Mouse (Mus musculus): Measurements from ENCODE around the gene Tbc1d9b.
"Not testable (repeated sequence)": the region's sequence is repeated elsewhere in the genome, so short reads cannot be mapped to it uniquely, and the experiment has no call there.

Gene Tbc1d9b

GRCm38 (mm10) chr11:50138206-50138822 lies 7.1 kb downstream of the Tbc1d9b start:
- DNase-seq (ENCODE audit: low read depth, low spot score) = peak; percentile 31

DNA sequence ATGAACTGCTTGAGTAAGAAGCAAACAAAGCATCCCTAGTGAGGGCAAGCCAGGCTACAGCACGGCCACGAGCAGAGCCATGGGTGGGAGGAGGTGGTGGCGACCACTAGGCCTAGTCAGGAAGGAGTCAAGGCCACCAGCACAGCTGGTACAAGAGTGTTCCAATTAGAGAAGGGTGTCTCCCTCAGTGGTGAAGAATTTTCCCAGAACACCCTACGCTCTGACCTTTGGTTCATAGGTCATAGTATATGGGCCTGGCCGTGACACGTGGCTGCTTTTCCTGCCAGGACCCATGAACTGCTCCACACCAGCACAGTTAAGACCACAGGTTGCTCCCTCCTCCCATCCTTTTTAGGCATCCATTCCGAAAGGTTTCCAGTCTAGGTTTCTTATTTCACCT lies 8.4 kb downstream of the Tbc1d9b start:
- peak; percentile 85 for DNase-seq (ENCODE audit: low read depth, low spot score)

GRCm38 (mm10) chr11:50145529-50145928 lies 14.3 kb downstream of the Tbc1d9b start:
- no peak for DNase-seq (ENCODE audit: low read depth, low spot score)

DNA sequence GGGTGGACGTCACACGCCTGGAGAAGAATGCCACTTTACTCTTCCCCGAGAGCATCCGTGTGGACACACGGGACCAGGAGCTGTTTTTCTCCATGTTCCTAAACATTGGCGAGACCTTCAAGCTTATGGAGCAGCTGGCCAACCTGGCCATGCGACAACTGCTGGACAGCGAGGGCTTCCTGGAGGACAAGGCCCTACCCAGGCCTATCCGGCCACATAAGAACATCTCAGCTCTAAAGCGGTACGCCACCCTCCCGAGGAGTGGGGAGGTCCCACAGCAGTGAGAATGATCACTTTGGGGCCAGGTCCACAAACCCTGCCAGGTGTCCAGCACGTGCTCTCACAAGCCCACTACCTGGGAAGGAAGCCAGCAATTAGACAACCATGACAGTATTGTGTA lies 14.9 kb downstream of the Tbc1d9b start:
- no peak for DNase-seq (ENCODE audit: low read depth, low spot score)

GRCm38 (mm10) chr11:50147267-50147957 lies 16.2 kb downstream of the Tbc1d9b start:
- DNase-seq (ENCODE audit: low read depth, low spot score) = no peak

- DNase-seq (ENCODE audit: low read depth, low spot score) = no peak
These were observed 16.8 kb downstream of the Tbc1d9b start for GRCm38 (mm10) chr11:50147958-50148476.

DNA sequence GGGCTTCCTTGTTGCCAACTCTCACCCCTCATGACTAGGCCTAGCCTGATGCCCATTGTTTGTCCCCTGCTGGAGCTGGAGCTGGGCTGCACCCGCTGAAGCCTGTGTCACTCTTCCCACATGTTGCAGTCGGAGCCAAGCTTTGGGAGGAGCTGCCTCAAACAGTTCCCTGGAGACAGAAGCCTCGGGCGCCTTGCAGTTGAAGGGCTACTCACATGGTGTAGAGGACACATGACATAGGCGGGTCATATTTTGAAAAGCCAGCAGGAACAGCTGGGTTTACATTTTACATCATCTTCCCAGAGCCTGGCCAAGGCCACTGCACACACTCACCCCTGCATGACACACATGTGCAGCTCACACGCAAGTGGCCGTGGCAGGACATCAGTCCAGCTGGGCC lies 18.0 kb downstream of the Tbc1d9b start:
- DNase-seq (ENCODE audit: low read depth, low spot score) = no peak

DNA sequence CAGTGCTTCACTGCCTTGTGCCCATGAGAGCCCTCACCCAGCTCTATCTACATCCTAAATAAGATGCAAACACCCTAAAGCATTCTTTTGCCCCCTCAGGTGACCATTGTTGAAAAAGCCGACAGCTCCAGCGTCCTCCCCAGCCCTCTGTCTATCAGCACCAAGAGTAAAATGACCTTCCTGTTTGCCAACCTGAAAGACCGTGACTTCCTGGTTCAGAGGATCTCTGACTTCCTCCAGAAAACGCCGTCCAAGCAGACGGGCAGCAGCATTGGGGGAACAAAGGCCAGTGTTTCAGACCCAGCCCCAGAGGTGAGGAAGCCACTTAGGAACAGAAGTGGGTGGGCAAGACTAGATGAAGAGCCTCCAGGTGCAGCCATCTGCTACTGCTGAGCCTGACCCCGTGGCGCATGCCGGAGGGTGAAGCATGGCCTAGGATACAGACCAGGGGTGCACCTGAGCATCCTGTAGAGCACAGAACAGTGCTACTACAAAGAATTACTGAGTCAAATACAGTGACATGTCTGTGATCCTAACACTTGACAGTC lies 18.5 kb downstream of the Tbc1d9b start:
- DNase-seq (ENCODE audit: low read depth, low spot score) = no peak

DNA sequence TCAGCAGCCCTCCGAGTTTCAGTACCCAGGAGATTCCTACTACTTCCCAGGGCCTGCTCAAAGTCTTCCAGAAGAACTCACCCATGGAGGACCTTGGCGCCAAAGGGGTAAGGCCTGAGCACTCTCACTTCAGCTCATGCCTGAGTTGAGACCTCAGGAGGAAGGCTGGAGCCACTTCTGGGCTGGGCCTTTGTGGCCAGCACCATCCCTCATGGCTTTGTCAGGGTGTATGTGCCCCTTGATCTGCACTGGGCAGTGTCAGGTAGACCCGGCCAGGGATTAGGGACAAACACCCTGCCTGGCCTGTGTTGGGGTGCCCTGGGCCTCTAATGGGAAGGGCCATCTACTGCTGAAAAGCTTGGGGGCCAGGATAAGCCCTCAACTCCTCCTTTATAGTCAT lies 20.2 kb downstream of the Tbc1d9b start:
- DNase-seq (ENCODE audit: low read depth, low spot score) = no peak

DNA sequence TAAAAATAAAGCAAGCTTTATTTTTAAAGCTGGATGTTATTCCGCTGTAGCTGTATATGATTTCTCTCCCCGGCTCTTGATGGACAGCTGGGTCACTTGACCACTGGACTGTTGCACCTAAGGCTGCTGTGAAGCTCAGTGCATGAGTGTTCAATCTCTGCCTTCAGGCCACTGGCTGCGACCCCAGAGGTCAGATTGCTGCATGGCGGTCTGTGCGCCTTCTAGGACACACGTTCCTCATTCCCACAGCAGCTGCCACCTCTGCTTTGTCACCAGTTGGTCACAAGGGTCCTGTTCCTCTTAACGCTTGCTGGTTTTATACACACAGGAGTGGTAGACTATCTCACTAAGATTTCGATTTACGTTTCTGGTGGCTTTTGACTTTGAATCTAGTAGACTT lies 23.0 kb downstream of the Tbc1d9b start:
- no peak for DNase-seq (ENCODE audit: low read depth, low spot score)

GRCm38 (mm10) chr11:50154777-50155520 lies 23.8 kb downstream of the Tbc1d9b start:
- no peak for DNase-seq (ENCODE audit: low read depth, low spot score)

GRCm38 (mm10) chr11:50155785-50156184 lies 24.6 kb downstream of the Tbc1d9b start:
- no peak for DNase-seq (ENCODE audit: low read depth, low spot score)

GRCm38 (mm10) chr11:50156725-50157258 lies 25.6 kb downstream of the Tbc1d9b start:
- DNase-seq (ENCODE audit: low read depth, low spot score) = no peak

DNA sequence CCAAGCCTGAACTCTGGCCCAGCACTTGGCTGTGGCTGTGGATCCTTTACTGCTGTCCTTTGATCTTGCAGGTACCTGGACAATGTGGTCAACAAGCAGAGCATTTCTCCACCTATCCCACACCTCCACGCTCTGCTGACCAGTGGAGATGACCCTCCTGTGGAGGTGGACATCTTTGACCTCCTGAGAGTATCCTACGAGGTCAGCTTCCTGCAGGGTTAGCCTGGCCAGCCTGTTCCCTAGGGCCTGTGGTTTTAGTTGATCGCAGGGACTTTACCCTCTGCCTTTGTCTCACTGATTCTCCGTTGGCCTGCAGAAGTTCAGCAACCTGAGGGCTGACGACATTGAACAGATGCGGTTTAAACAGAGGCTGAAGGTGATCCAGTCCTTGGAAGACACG lies 27.1 kb downstream of the Tbc1d9b start:
- no peak for DNase-seq (ENCODE audit: low read depth, low spot score)

GRCm38 (mm10) chr11:50159347-50159746 lies 28.2 kb downstream of the Tbc1d9b start:
- DNase-seq (ENCODE audit: low read depth, low spot score) = no peak

DNA sequence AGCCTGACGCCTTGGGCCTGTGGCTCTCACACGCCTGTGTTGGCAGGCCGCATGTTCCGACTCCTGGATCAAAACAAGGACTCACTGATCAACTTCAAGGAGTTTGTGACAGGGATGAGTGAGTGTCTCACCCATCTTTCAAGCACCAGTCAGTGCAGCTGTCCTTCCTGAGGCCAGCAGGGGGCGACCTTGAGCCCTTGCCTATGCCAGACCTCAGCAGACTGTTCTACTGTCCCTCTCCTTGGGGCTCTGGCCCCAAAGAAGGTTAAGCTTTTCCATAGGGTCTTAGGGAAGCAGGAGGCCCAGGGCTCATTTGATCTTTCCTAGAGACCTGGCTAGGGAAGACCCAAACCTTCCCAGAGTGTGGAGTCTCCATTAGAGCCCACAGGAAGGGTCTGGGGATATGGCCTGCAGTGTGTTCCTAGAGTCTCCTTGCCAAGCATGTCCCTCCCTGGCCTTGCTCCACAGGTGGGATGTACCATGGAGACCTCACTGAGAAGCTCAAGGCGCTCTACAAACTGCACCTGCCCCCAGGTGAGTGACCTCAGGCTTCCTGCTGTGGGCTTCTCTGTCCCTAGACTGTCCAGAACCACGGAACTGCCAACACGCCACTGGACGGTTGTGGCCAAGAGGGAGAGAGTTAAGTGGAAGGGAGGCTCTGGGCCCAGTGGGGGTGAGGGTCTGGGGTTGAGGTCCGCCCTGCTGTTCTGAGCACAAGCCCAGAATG lies 30.5 kb downstream of the Tbc1d9b start:
- peak; percentile 75 for DNase-seq (ENCODE audit: low read depth, low spot score)

DNA sequence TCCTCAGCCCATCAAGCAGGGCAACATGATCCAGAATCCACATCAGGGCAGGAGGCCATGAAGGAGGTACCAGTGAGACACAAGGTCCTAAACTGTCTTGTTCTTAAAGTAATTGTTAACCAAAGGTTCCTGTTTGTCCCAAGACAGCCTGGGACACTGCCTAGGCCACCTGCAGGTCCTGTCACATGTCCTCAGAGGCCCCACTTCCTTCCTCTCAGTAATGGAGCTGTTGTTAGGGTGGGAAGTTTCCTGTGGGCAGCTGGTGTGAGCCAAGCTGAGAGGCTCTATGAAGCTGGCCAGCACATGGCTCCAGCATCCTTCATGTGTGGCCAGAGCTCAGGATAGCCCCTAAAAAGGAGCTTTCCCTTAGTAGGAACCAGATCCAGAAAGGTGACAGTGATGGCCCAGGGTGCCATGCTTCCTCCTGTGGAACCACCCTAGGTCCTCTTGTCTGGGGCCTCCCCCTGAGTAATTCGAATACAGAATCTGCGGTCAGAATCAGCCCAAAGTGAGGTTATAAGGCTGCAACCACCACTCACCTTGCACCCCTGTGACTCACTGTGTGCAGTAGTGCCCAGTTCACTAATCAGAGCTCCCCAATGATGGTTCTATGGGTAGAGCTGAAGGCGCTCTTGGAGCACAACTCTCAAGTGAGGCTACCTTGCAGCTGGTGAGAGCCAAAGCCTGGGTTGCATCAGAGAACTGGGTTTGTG lies 31.3 kb downstream of the Tbc1d9b start:
- no peak for DNase-seq (ENCODE audit: low read depth, low spot score)

DNA sequence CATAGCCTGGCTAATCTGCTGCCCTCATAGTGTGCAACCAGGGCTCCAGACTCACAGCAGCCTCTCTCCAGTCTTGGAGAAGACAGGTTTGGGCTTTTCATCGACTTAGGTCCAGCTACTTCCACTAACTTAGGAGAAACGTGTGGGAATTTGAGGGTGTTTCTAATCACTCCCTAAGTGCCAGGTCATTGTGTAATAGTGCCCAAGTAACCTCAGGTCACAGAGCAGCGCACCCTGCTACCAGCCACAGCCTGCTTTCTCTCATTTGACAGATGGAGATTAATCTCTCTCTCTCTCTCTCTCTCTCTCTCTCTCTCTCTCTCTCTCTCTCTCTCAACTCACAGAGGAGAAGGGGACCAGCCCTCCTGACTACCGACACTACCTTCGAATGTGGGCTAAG lies 37.2 kb downstream of the Tbc1d9b start:
- DNase-seq (ENCODE audit: low read depth, low spot score) = no peak

DNA sequence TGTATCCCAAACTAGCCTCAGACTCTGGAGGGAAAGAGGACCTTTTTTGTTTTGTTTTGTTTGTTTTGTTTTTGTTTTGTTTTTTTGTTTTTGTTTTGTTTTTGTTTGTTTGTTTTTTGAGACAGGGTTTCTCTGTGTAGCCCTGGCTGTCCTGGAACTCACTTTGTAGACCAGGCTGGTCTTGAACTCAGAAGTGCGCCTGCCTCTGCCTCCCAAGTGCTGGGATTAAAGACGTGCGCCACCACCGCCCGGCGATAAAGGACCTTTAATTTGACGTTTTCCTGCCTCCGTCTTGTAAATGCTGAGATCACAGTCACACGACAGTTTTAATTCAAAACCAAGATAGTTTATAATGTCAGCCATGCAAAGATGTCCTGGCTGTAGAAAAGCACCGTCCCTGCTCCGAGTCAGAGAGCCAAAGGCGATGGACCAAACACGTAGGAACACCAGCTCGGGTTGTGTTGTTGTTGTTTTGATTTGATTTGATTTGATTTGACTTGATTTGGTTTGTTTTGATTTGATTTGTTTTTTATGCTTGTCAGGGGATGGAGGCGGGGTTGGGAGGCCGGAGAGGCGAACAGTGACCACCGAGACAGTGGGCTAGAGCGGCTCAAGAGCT lies 43.0 kb downstream of the Tbc1d9b start, which contains the start of gene Mrnip:
Mrnip (plus strand) TSS at position 334 of the 619 bp plus-strand sequence.
- DNase-seq (ENCODE audit: low read depth, low spot score) = not testable (repeated sequence)

DNA sequence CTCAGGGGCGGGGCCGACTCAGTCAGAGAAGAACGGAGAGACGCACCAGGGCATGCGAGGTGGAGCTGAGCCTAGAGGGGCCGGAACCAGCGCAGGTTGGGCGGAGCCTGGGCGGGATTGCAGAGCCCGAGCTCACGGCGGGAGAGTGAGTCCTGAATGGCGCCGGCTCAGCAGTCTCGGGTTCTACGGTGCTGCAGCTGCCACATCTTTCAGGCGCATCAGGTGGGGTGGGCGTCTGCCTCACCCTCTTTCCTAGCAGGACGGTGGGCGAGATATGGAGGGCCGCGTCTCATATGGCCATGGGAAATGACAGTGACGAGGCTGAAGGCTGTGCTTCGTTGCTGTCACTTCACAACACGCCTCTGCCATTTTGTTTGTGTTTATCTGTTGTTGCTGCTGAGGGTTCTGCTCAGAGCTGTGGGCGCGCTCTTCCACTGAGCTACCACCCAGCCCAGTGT lies 43.6 kb downstream of the Tbc1d9b start:
- peak; percentile 99 for DNase-seq (ENCODE audit: low read depth, low spot score)

All from ES-CJ7 (cell line).